In the genomic region with DNA sequence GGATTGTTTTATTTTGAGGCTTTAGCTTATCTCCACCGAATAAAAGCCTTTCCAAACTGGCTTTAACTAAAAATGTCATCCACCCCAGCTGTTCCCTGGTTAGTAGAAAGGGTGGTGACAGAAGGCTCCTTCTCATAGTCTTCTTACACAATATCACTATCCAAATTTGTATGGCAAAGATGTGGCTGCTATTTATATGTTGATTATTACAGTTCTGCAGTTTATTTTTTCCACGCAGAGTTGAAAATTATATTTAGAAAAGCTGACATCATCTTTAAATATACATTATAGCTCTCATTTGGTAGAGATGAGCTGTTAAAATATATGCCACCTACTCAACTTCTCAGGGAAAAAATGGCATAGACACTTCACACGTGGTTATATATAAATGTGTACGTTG, we compare ENCODE assay signal across 18 mouse cellular contexts.
DNase-seq lines count a peak whose midpoint lies in the region; ATAC-seq and TF ChIP-seq lines count a peak whose summit lies in the region.
"Had no signal": no experiment of that assay in that cellular context is flagged by ENCODE, and none has a peak within 500 bp of the region (broad histone marks: within the 10 kb centered on the region; RNA-seq: fewer than 3 reads in every experiment).

No protein-coding gene starts in this region.

- no peak overlapping the region for H3K4me2 ChIP-seq in intestine, embryonic 15.5 days (replicated peaks)
- H3K4me2 ChIP-seq: embryonic facial prominence, embryonic 12.5 days; liver, embryonic 12.5 days; lung, embryonic 14.5 days; neural tube, embryonic 13.5 days had no signal

- peak; percentile 69 to 71 for DNase-seq in frontal cortex, adult 2 months (ENCODE audit: extremely low spot score in 1 of 2, low spot score in 1 of 2)
- no peak for DNase-seq in frontal cortex, postnatal 25 days (ENCODE audit: low spot score in 2 of 2)
- peak; percentile 39 for DNase-seq in left cerebral cortex, adult 11 months (ENCODE audit: low spot score)
- no peak for DNase-seq in left cerebral cortex, postnatal 36 days (ENCODE audit: low spot score in 2 of 2)
- peak; percentile 26 to 67 for DNase-seq in layer of hippocampus, adult 2 months (ENCODE audit: low spot score in 2 of 2)
- DNase-seq in telencephalon, adult 2 months (ENCODE audit: low read depth, low spot score) = peak; percentile 89
- DNase-seq: adrenal gland, postnatal 14 days; cerebellum, adult 8-10 months; gastrocnemius, postnatal 25 days; kidney, adult 9 months; kidney, postnatal 4 days; lung, embryonic 14.5 days; lung, postnatal 4 days had no signal

- ATAC-seq in intestine, embryonic 15.5 days = no peak
- ATAC-seq: liver, embryonic 12.5 days had no signal

- 84% methylated on average over 4 of the region's 4 CpGs for WGBS in intestine, embryonic 15.5 days

- intact Hi-C loops in left cerebral cortex, postnatal 36 days (cut with DNase I) = no loop called here

- TF ChIP-seq CTCF in layer of hippocampus, adult 2 months (conservative IDR thresholded peaks at IDR 0.05) = no peak

- no peaks in the 10 kb centered on the region for H3K4me1 ChIP-seq in intestine, embryonic 15.5 days (replicated peaks)
- H3K4me1 ChIP-seq: embryonic facial prominence, embryonic 12.5 days; liver, embryonic 12.5 days; midbrain, embryonic 10.5 days; neural tube, embryonic 13.5 days had no signal

- H3K4me3 ChIP-seq in layer of hippocampus, adult 2 months = no peak overlapping the region
- no peak overlapping the region for H3K4me3 ChIP-seq in intestine, embryonic 15.5 days (replicated peaks)
- H3K4me3 ChIP-seq: embryonic facial prominence, embryonic 12.5 days; liver, embryonic 12.5 days; midbrain, embryonic 10.5 days; neural tube, embryonic 13.5 days had no signal

- no peaks in the 10 kb centered on the region for H3K9me3 ChIP-seq in intestine, embryonic 15.5 days
- H3K9me3 ChIP-seq: embryonic facial prominence, embryonic 12.5 days; liver, embryonic 12.5 days; midbrain, embryonic 10.5 days; neural tube, embryonic 13.5 days had no signal

- no peaks in the 10 kb centered on the region for H3K36me3 ChIP-seq in intestine, embryonic 15.5 days
- H3K36me3 ChIP-seq: embryonic facial prominence, embryonic 12.5 days; liver, embryonic 12.5 days; midbrain, embryonic 10.5 days; neural tube, embryonic 13.5 days had no signal

- H3K9ac ChIP-seq in intestine, embryonic 15.5 days = no peak overlapping the region
- H3K9ac ChIP-seq: embryonic facial prominence, embryonic 12.5 days; liver, embryonic 12.5 days; lung, embryonic 14.5 days; neural tube, embryonic 13.5 days had no signal

- peak overlapping the region; percentile 65 for H3K27ac ChIP-seq in layer of hippocampus, adult 2 months
- H3K27ac ChIP-seq in intestine, embryonic 15.5 days = no peak overlapping the region
- H3K27ac ChIP-seq: embryonic facial prominence, embryonic 12.5 days; liver, embryonic 12.5 days; midbrain, embryonic 10.5 days; neural tube, embryonic 13.5 days had no signal

- H3K27me3 ChIP-seq in intestine, embryonic 15.5 days (replicated peaks) = no peaks in the 10 kb centered on the region
- H3K27me3 ChIP-seq: embryonic facial prominence, embryonic 12.5 days; liver, embryonic 12.5 days; neural tube, embryonic 13.5 days had no signal

Comparison
In these comparisons a context has a peak if more than half of its experiments do, and no peak if none do; other contexts are left out.
1. DNase-seq: peak in frontal cortex, adult 2 months (2 of 2), left cerebral cortex, adult 11 months (single experiment), layer of hippocampus, adult 2 months (2 of 2) and telencephalon, adult 2 months (single experiment); none in frontal cortex, postnatal 25 days (0 of 2) and left cerebral cortex, postnatal 36 days (0 of 2).